Mouse (Mus musculus): Measurements from ENCODE around the gene Ppard.

GRCm38 (mm10) chr17:28280831-28281377, 48.4 kb downstream of the Ppard start:
- TF ChIP-seq CTCF (IDR thresholded peaks at IDR 0.05; ENCODE audit: low read depth) (no peak), EP300 (IDR thresholded peaks at IDR 0.05; ENCODE audit: low read depth) (no peak)
